Comparison of ENCODE assay signal across 8 mouse cellular contexts in the genomic region with DNA sequence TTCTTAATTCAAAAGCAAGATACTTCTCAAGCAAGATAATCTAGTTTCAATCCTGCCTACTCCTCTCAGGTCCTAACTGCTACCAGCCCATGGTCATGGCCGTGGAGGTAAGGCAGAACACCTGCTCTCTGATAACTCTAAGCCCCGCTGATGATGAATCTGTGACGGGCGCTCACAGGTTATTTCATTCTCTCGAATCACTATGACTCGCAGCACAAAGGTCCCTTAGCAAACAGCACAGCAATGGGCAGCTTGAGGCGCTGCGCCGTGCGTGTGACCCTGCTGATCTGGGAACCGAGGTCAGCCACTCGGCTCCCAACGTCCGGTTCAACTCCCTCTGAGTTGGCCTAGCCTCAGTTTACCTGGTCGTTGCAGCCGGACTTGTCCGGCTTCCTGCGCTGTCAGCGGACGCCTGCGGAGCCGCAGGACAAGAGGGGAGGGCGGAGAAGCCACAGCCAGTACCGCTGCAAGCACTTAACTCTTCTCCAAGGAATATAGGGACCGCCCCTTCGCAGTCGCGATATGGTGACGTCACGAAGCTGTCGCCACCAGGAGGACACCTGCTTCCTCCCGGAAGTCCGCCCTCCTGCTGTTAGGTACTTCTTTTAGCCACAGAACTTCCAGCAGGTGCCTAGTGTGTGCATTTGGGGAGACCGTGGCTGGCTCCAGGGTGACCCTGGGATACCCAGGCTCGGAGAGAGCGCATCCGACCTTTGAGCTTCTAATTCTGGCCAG. TPM values are rescaled to one million over a fixed set of nuclear protein-coding genes. Genes with fewer than 3 reads are reported as not detected.
DNase-seq lines count a peak whose midpoint lies in the region; ATAC-seq and TF ChIP-seq lines count a peak whose summit lies in the region.

A gene (minus strand): TSS at position 511 of the 735 bp plus-strand sequence.

- H3K9me3 ChIP-seq in E14TG2a.4 (ENCODE audit: low read length), result no peaks in the 10 kb centered on the region
- H3K9me3 ChIP-seq in forebrain, embryonic 13.5 days (replicated peaks), result no peaks in the 10 kb centered on the region
- no peaks in the 10 kb centered on the region for H3K9me3 ChIP-seq in liver, postnatal 0 days (ENCODE audit: low read length)
- no peaks in the 10 kb centered on the region for H3K9me3 ChIP-seq in neural tube, embryonic 14.5 days (ENCODE audit: control insufficient read depth, low read length)

- peak; percentile 86 for ATAC-seq in cerebellum, adult (ENCODE audit: insufficient number of reproducible peaks, low FRiP score, low TSS enrichment)
- ATAC-seq in forebrain, embryonic 13.5 days, result peak; percentile 93
- peak; percentile 97 for ATAC-seq in liver, postnatal 0 days
- ATAC-seq in neural tube, embryonic 14.5 days (ENCODE audit: low read depth), result peak; percentile 95

- peak within 1 kb of the TSS; percentile 75 for H3K4me2 ChIP-seq in forebrain, embryonic 13.5 days
- peak within 1 kb of the TSS; percentile 92 for H3K4me2 ChIP-seq in liver, postnatal 0 days (ENCODE audit: low read depth, low read length)
- H3K4me2 ChIP-seq in neural tube, embryonic 14.5 days (ENCODE audit: low read depth, low read length), result peak within 1 kb of the TSS; percentile 85

- no peak within 1 kb of the TSS for H3K27ac ChIP-seq in forebrain, embryonic 13.5 days
- H3K27ac ChIP-seq in liver, postnatal 0 days (ENCODE audit: low read depth), result peak within 1 kb of the TSS; percentile 70
- no peak within 1 kb of the TSS for H3K27ac ChIP-seq in neural tube, embryonic 14.5 days (ENCODE audit: low read depth, low read length)

- peaks cover 35% of the 10 kb centered on the region for H3K36me3 ChIP-seq in E14TG2a.4 (ENCODE audit: insufficient read depth, low read length)
- peaks cover 12% of the 10 kb centered on the region for H3K36me3 ChIP-seq in forebrain, embryonic 13.5 days (ENCODE audit: poor library complexity, severe bottlenecking)
- 0 out of 2 replicates have a peak, but pooled peaks cover 5% of the 10 kb centered on the region for H3K36me3 ChIP-seq in liver, postnatal 0 days (replicated peaks; ENCODE audit: insufficient read depth, low read length)
- no peaks in the 10 kb centered on the region for H3K36me3 ChIP-seq in neural tube, embryonic 14.5 days (ENCODE audit: control insufficient read depth, insufficient read depth, low read length)

- no peak for TF ChIP-seq EP300 in liver, postnatal 0 days (IDR thresholded peaks at IDR 0.05; ENCODE audit: low read depth)

- TF ChIP-seq CTCF in E14TG2a.4 (conservative IDR thresholded peaks at IDR 0.05; ENCODE audit: low read length), result no peak
- peak; percentile 13; the same call in 1 of the 2 replicates for TF ChIP-seq CTCF in liver, postnatal 0 days (IDR thresholded peaks at IDR 0.05; ENCODE audit: low read depth)

- peak within 1 kb of the TSS; percentile 93 for H3K4me3 ChIP-seq in E14TG2a.4 (replicated peaks; ENCODE audit: low read length)
- H3K4me3 ChIP-seq in forebrain, embryonic 13.5 days, result peak within 1 kb of the TSS; percentile 66
- peak within 1 kb of the TSS; percentile 87 for H3K4me3 ChIP-seq in liver, postnatal 0 days (ENCODE audit: low read depth, low read length)
- H3K4me3 ChIP-seq in neural tube, embryonic 14.5 days (ENCODE audit: low read depth, low read length), result peak within 1 kb of the TSS; percentile 53

- intact Hi-C loops in heart, postnatal 10 days (cut with DNase I), result no loop called here

- 3% methylated on average over 37 of the region's 37 CpGs for WGBS in forebrain, embryonic 13.5 days
- 2% methylated on average over 37 of the region's 37 CpGs for WGBS in large intestine, adult 2 months
- WGBS in liver, postnatal 0 days (ENCODE audit: insufficient replicate concordance), result 3% methylated on average over 37 of the region's 37 CpGs
- WGBS in neural tube, embryonic 14.5 days, result 4% methylated on average over 37 of the region's 37 CpGs

- peak within 1 kb of the TSS; percentile 75 for H3K9ac ChIP-seq in forebrain, embryonic 13.5 days
- peak within 1 kb of the TSS; percentile 79 for H3K9ac ChIP-seq in liver, postnatal 0 days (replicated peaks)
- H3K9ac ChIP-seq in neural tube, embryonic 14.5 days (replicated peaks; ENCODE audit: low read depth, low read length), result peak within 1 kb of the TSS; percentile 58

- peak; percentile 88 to 91 for DNase-seq in heart, postnatal 10 days
- peak; percentile 78 for DNase-seq in large intestine, adult 2 months (ENCODE audit: low read depth, low spot score)
- DNase-seq in liver, postnatal 0 days, result peak; percentile 93
- peak; percentile 91 for DNase-seq in testis, postnatal 10 days (ENCODE audit: low spot score)

- no peaks in the 10 kb centered on the region for H3K27me3 ChIP-seq in E14TG2a.4 (ENCODE audit: insufficient read depth, low read length)
- H3K27me3 ChIP-seq in forebrain, embryonic 13.5 days, result 0 out of 2 replicates have a peak, but pooled peaks cover 4% of the 10 kb centered on the region
- no peaks in the 10 kb centered on the region for H3K27me3 ChIP-seq in liver, postnatal 0 days (ENCODE audit: insufficient read depth, low read length)
- no peaks in the 10 kb centered on the region for H3K27me3 ChIP-seq in neural tube, embryonic 14.5 days (ENCODE audit: control insufficient read depth, insufficient read depth, low read length)

- H3K4me1 ChIP-seq in E14TG2a.4 (replicated peaks; ENCODE audit: low read depth, low read length), result peaks cover 20% of the 10 kb centered on the region
- H3K4me1 ChIP-seq in forebrain, embryonic 13.5 days, result peaks cover 18% of the 10 kb centered on the region
- H3K4me1 ChIP-seq in liver, postnatal 0 days (ENCODE audit: insufficient read depth), result peaks cover 17% of the 10 kb centered on the region
- peaks cover 7% of the 10 kb centered on the region for H3K4me1 ChIP-seq in neural tube, embryonic 14.5 days (ENCODE audit: control insufficient read depth, insufficient read depth, low read length)

RNA-seq across cellular contexts. Expression of the gene that starts here (rescaled TPM):
- 28.2 and 31.6 TPM in 2 replicates for polyA plus RNA-seq in forebrain, embryonic 13.5 days (2015; fragmentation: Nextera tagmentation; extraction: Ambion mirVana)
- total RNA-seq in heart, postnatal 10 days (2021), result 10 to 100 TPM; 25.2 to 25.3 TPM
- 10.9 and 11.6 TPM in 2 replicates for polyA plus RNA-seq in large intestine, adult 2 months (2012; rRNA removed)
- 14.7 and 16.9 TPM in 2 replicates for polyA plus RNA-seq in liver, postnatal 0 days (2015; fragmentation: Nextera tagmentation; extraction: Ambion mirVana)
- 31.9 and 40.6 TPM in 2 replicates for polyA plus RNA-seq in neural tube, embryonic 14.5 days (2014; fragmentation: Nextera tagmentation; extraction: Ambion mirVana)
